Mouse (Mus musculus) neural tube, embryonic 14.5 days (tissue): ENCODE results near the gene Hdgfl3. TPM values are rescaled to one million over a fixed set of nuclear protein-coding genes. Genes with fewer than 3 reads are reported as not detected.

ENCODE experiments used
- ATAC-seq: fragments of 200-750 bp; cut with Nextera tagmentation; 2 replicates; pipeline ENCODE4 v1.8.0; 2017; ENCODE audit warnings: low read depth, mild to moderate bottlenecking, moderate TSS enrichment, moderate library complexity
- H3K27ac ChIP-seq: fragments of 300-500 bp; sonication (generic); 2 replicates; pipeline ENCODE4 v1.5.1; 2014; ENCODE audit warnings: low read depth, mild to moderate bottlenecking, control low read depth, low read length, moderate library complexity, mixed read lengths
- H3K27me3 ChIP-seq: fragments of 300-500 bp; sonication (generic); 2 replicates; pipeline ENCODE4 v1.6.1; 2014; ENCODE audit warnings: low read length; ENCODE audit not compliant: control insufficient read depth, insufficient read depth
- H3K36me3 ChIP-seq: fragments of 300-500 bp; sonication (generic); 2 replicates; pipeline ENCODE4 v1.6.1; 2014; ENCODE audit warnings: low read length, mixed read lengths; ENCODE audit not compliant: control insufficient read depth, insufficient read depth
- H3K4me1 ChIP-seq: fragments of 300-500 bp; sonication (generic); 2 replicates; pipeline ENCODE4 v1.6.1; 2014; ENCODE audit warnings: low read length; ENCODE audit not compliant: control insufficient read depth, insufficient read depth
- H3K4me2 ChIP-seq: fragments of 300-500 bp; sonication (generic); 2 replicates; pipeline ENCODE4 v1.6.1; 2014; ENCODE audit warnings: mild to moderate bottlenecking, low read depth, low read length, control low read depth
- H3K4me3 ChIP-seq: fragments of 300-500 bp; sonication (generic); 2 replicates; pipeline ENCODE4 v1.5.1; 2014; ENCODE audit warnings: low read depth, low read length, control low read depth, mixed read lengths
- H3K9ac ChIP-seq: fragments of 300-500 bp; sonication (generic); replicated peaks from 2 replicates; pipeline ENCODE4 v1.6.1; 2014; ENCODE audit warnings: low read depth, mild to moderate bottlenecking, control low read depth, low read length, mixed read lengths
- H3K9me3 ChIP-seq: fragments of 300-500 bp; sonication (generic); 2 replicates; pipeline ENCODE4 v1.6.1; 2016; ENCODE audit warnings: low read length; ENCODE audit not compliant: control insufficient read depth
- WGBS: fragments of 180-500 bp; shearing (Covaris S2); extraction: QIAGEN DNeasy Blood & Tissue Kit; methylation state at CpG from one replicate; pipeline ENCODE4 v1.1.7; 2014; 5-methylcytosine and 5-hydroxymethylcytosine counted together
- polyA plus RNA-seq: library from polyadenylated mRNA; unstranded; fragments of >200 nt; fragmentation: Nextera tagmentation; extraction: Ambion mirVana; gene quantifications from 2 replicates; pipeline ENCODE4 v1.2.1, GENCODE M21; 2014

Gene Hdgfl3
- polyA plus RNA-seq, 1 experiment from 2014 or later, result 93.2 TPM

DNA sequence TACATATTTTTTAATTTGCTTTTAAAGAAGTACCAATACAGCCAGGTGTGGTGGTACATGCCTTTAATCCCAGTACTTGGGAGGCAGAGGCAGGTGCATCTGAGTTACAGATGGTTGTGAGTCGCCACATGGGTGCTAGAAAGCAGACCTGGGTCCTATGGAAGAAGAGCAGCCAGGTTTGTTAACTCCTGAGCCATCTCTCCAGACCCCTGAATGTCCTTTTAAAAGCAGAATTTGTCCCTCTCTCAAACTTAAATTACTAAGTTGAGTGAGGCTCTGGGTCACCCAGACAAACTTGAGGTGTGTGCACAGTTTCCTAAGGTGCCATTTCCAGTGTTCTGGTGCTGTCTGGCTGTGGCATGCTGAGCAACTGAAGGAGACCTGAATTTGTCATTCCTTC lies 78.6 kb downstream of the Hdgfl3 start, which contains the start of gene Gm10160:
Gene Gm10160, minus strand, starts transcription at position 101 of the 400 bp plus-strand sequence.
- Histone ChIP-seq H3K9ac (no peak within 1 kb of the TSS), H3K27ac (no peak within 1 kb of the TSS), H3K27me3 (no peaks in the 10 kb centered on the region), H3K9me3 (no peaks in the 10 kb centered on the region), H3K4me1 (peaks cover 5% of the 10 kb centered on the region; the same call in 1 of the 2 replicates), H3K36me3 (no peaks in the 10 kb centered on the region), H3K4me2 (no peak within 1 kb of the TSS), H3K4me3 (no peak within 1 kb of the TSS)
- no peak for ATAC-seq
- WGBS, result 81% methylated on average over 1 of the region's 1 CpGs

DNA sequence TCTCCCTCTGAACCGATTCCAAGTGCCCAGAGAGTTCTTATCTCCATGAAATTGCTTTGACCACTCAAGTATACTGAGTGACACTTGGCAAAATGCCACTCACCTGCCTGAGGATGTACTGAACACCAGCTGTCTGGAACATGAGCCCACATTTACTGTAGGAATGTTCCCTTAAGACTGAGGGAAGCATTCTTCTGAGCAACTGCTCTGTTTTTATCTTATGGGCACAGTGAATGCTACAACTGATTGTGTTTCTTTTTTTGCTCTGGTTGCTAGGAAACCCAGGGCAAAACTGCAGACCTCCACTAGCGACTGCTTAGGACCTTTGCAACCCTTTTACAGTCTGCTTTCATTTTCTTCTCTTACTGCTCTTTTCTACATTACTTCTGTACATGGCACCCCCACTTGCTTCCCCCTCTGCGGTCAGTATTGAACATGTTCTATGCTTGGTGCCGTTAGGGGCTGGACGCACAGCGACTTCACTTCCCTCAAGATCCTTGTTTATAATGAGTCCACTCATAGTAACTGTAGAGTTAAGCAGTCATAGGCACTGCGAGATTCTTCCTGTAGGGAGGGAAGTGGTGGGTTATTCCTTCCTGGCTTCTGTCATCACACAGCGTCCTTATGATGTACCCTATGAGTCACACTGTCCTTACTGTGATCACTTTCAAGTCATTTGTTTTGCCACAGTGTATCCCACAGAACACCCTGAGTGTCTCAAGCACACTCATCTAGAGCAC lies 79.5 kb downstream of the Hdgfl3 start:
- Histone ChIP-seq H3K9me3 (no peaks in the 10 kb centered on the region), H3K27ac (no peak overlapping the region), H3K9ac (no peak overlapping the region), H3K27me3 (no peaks in the 10 kb centered on the region), H3K36me3 (no peaks in the 10 kb centered on the region), H3K4me2 (no peak overlapping the region), H3K4me3 (no peak overlapping the region), H3K4me1 (peaks cover 5% of the 10 kb centered on the region; the same call in 1 of the 2 replicates)
- 59% methylated on average over 8 of the region's 8 CpGs for WGBS
- no peak for ATAC-seq

DNA sequence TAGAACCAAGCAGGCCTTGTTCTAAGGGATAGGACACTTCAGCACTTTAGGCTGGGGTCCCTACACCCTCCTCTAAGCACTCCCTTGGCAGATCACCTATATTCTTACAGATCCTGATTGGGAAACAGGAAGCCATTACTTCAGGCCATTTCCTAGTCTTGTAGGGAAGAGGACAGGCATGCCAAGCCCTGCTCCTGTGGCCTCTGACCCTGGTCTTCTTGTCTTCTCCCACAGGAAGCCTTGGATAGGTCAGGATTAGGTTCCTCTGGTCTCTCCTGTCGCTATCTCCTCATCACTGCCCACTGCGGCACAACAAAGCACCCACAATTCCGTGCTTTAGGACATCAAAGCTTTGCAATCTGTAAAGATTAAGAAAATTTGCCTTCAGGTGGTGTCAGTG lies 82.6 kb downstream of the Hdgfl3 start:
- Histone ChIP-seq H3K27ac (no peak overlapping the region), H3K4me3 (no peak overlapping the region), H3K27me3 (no peaks in the 10 kb centered on the region), H3K36me3 (no peaks in the 10 kb centered on the region), H3K9ac (no peak overlapping the region), H3K4me1 (no peaks in the 10 kb centered on the region), H3K9me3 (no peaks in the 10 kb centered on the region), H3K4me2 (no peak overlapping the region)
- no peak for ATAC-seq
- 86% methylated on average over 3 of the region's 3 CpGs for WGBS

DNA sequence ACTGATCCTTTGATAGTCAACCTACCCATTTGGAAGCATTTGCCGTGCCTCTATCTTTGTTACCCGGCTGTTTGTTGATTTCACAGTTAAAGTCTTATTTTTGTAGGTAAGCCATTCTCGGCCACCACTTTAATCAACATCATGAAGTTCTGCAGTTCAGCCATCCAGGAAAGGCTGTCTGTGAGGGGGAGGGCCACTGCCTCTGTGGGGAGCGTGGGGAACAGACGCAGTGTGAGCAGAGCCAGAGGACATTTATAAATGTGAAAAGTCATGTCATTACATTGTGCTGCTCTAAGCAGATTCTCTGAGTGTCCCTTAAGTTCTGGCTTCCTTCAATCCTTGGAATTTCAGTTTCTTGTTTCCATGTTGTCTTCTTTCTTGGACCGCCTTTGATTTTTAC lies 84.1 kb downstream of the Hdgfl3 start:
- Histone ChIP-seq H3K4me1 (no peaks in the 10 kb centered on the region), H3K27ac (no peak overlapping the region), H3K36me3 (no peaks in the 10 kb centered on the region), H3K4me2 (no peak overlapping the region), H3K27me3 (no peaks in the 10 kb centered on the region), H3K9ac (no peak overlapping the region), H3K4me3 (no peak overlapping the region), H3K9me3 (no peaks in the 10 kb centered on the region)
- 84% methylated on average over 6 of the region's 6 CpGs for WGBS
- ATAC-seq, result no peak

DNA sequence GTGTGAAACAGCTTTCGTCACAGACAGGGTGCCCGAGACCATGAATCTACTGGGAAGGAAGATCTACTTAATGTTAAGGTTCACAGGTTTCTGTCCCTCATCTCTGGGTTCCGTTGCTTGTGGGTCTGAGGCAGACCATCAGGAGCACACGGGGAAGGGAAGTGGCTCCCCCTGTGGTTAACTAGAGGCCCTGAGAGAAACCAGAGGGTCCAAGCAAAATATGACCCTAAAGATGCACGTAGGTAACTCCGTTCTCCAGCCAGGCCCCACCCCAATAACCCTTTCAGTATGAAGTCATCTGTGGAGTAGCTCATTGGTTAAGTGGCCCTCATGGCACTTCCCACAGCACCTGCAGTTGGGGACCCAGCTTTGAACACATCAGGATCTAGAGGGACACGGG lies 84.6 kb downstream of the Hdgfl3 start:
- Histone ChIP-seq H3K27me3 (no peaks in the 10 kb centered on the region), H3K4me2 (no peak overlapping the region), H3K4me3 (no peak overlapping the region), H3K36me3 (no peaks in the 10 kb centered on the region), H3K9ac (no peak overlapping the region), H3K9me3 (no peaks in the 10 kb centered on the region), H3K4me1 (no peaks in the 10 kb centered on the region), H3K27ac (no peak overlapping the region)
- WGBS, result 91% methylated on average over 7 of the region's 7 CpGs
- ATAC-seq, result no peak

DNA sequence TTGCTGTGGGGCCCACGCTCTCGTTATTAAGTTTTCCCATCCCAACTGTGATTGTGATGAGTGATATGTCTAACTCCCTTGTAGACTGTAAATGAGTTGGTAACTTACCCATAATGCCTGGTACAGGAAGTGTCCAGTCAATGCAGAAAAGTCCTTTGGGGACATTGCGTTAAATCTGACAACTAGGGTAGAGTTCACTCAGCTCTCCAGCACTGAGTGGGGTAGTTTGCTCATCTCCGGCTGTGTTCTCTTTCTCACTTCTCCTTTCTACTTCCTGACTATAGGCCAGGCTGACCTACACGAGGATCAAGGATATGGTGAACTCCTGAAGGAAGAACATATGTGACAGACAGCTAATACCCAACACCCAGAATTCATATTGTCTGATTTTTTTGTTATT lies 85.1 kb downstream of the Hdgfl3 start:
- Histone ChIP-seq H3K4me1 (no peaks in the 10 kb centered on the region), H3K27ac (no peak overlapping the region), H3K4me2 (no peak overlapping the region), H3K36me3 (no peaks in the 10 kb centered on the region), H3K27me3 (no peaks in the 10 kb centered on the region), H3K9me3 (no peaks in the 10 kb centered on the region), H3K4me3 (no peak overlapping the region), H3K9ac (no peak overlapping the region)
- WGBS, result 91% methylated on average over 5 of the region's 5 CpGs
- ATAC-seq, result no peak

DNA sequence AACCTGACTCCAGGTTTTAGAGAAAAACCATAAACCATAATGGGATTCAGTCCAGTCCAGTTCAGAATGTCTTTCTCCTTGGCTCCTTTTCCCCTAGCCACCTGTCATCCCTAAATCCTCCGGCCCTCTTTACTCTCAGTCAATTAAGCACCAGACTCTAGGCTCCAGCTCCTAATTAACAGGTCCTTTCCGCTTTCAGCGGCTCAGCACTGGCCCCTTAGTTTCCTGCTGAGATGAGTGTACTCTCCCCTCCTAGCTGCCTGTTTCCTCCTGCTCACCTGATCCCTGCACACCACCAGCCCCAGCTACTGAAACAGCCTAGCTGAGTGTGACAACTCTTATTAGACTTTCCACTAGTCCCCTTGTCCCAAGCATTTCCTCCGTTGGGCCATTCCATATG lies 86.5 kb downstream of the Hdgfl3 start:
- no peak overlapping the region for H3K9ac ChIP-seq
- no peak overlapping the region for H3K4me2 ChIP-seq
- H3K36me3 ChIP-seq, result no peaks in the 10 kb centered on the region
- H3K4me3 ChIP-seq, result no peak overlapping the region
- H3K9me3 ChIP-seq, result no peaks in the 10 kb centered on the region
- 22% methylated on average over 4 of the region's 4 CpGs for WGBS
- no peak for ATAC-seq
- H3K27ac ChIP-seq, result no peak overlapping the region
- no peaks in the 10 kb centered on the region for H3K4me1 ChIP-seq
- H3K27me3 ChIP-seq, result no peaks in the 10 kb centered on the region

DNA sequence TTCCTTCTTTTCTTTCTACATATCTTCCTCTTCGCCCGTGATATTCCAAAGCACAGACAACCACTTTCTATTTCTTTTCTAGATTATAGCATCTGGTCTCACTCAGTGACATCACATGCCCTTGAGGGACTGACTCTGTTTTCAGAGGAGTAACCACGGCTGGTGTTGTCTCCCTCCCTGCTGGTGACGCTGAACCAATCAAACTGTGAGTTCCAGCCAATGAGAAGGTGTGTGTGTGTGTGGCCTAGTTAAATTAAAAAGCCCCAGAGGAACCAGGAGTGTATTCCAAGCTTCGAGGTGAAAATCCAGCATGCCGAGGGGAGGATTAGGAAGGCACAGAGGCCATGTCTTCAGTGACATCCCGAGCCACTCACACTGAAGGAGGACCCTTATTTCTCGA lies 87.3 kb downstream of the Hdgfl3 start:
- no peaks in the 10 kb centered on the region for H3K36me3 ChIP-seq
- no peaks in the 10 kb centered on the region for H3K27me3 ChIP-seq
- WGBS, result 45% methylated on average over 8 of the region's 8 CpGs
- no peaks in the 10 kb centered on the region for H3K9me3 ChIP-seq
- ATAC-seq, result no peak; the same call in 1 of the 2 replicates
- no peak overlapping the region for H3K9ac ChIP-seq
- H3K4me2 ChIP-seq, result no peak overlapping the region
- no peak overlapping the region for H3K27ac ChIP-seq
- H3K4me1 ChIP-seq, result no peaks in the 10 kb centered on the region
- H3K4me3 ChIP-seq, result no peak overlapping the region

DNA sequence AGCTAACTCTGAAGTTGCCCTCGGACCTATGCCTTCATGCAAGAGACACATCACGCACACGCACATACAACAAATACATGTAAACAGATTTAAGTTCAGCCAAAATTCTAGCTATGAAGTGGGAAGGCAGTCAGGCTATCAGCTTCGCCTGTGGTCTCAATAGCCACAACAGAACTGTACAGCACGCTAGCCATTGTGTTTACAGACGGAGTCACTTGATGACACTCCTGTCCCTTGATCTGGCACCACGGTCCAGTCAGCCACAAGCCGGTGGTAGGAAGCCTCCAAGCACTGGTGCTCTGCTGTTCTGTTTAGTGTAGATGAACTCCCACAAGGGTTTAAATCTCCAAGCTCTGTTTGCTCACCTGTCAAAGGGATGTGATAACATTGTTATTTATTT lies 88.3 kb downstream of the Hdgfl3 start:
- Histone ChIP-seq H3K9ac (no peak overlapping the region), H3K4me2 (no peak overlapping the region), H3K9me3 (no peaks in the 10 kb centered on the region), H3K36me3 (no peaks in the 10 kb centered on the region), H3K27me3 (no peaks in the 10 kb centered on the region), H3K4me3 (no peak overlapping the region), H3K27ac (no peak overlapping the region), H3K4me1 (no peaks in the 10 kb centered on the region)
- WGBS, result 90% methylated on average over 8 of the region's 8 CpGs
- no peak for ATAC-seq
